Mouse (Mus musculus): Measurements from ENCODE around the gene Nmur1.

Nmur1 gene

GRCm38 (mm10) chr1:86440887-86441723 is 15.1 kb upstream of the Nmur1 start:
- DNase-seq (ENCODE audit: low spot score) = peak; percentile 65

DNA sequence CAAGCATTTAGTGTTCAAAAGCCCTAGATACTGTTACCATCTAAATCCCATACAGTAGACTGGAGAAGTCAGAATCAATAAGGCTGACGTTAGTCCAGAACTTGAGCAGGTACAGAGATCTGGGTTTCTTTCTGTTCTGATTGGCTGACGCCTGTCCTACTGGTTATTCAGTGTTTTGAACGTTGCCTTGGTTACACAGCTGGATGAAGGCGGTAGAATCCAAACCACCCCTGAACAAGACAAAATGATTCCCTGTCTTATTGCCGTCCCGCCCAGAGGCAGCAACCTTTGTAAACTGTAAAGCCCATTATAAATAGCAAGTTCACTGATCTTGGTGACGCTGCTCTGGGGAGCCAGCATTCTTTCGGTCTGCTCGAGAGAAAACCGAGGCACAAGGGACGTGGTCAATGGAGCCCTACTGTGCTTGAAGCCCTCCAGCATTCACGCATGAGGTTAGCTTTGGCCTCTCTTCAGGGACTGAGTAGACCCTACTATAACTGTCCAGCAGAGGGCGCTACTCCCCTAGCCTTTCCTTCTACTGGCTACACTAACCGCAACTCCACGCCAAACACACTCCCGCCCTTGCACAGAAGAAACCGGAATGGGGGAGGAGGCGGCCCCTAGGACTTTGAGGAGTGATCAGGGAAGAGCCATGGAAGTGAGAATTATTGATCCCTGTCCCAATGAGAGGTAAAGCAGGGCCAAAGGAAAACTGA is 14.3 kb upstream of the Nmur1 start:
- peak; percentile 95 for DNase-seq (ENCODE audit: low spot score)

DNA sequence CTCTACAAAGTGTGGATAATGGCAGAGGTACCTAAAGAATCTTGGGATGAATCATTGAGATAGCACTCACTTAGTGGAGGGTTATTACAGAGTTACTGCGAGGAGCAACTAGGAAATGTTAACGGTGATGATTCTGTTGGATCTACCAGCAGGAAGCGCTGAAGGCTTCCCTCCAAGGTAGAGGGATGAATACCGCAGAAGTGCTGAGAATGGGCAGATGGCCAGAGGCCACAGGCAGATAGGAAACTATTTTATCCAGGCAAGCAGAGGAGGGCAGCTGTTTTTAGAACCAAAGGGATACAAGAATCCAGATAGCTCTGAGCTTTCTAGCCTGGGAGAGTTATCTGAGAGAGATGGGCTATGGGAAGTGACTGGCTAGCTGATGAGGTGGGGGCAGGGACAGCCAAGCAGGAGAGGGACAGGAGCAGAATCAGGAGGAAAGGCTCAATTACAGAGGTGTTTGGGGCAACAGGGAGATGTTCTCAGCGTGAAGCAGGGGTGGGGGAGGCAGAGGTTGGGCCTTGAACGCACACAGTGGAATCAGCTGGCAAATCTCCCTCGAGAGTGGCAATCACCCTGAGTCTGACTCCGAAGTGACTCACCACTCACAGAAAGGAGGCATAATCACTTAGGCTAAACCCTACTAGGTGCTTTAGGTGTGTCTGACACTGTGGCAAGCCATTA is 13.6 kb upstream of the Nmur1 start:
- no peak for DNase-seq (ENCODE audit: low spot score)

GRCm38 (mm10) chr1:86438501-86438900 is 12.5 kb upstream of the Nmur1 start:
- no peak for DNase-seq (ENCODE audit: low spot score)

- no peak for DNase-seq (ENCODE audit: low spot score)
Measured at GRCm38 (mm10) chr1:86438014-86438319, 11.9 kb upstream of the Nmur1 start.

DNA sequence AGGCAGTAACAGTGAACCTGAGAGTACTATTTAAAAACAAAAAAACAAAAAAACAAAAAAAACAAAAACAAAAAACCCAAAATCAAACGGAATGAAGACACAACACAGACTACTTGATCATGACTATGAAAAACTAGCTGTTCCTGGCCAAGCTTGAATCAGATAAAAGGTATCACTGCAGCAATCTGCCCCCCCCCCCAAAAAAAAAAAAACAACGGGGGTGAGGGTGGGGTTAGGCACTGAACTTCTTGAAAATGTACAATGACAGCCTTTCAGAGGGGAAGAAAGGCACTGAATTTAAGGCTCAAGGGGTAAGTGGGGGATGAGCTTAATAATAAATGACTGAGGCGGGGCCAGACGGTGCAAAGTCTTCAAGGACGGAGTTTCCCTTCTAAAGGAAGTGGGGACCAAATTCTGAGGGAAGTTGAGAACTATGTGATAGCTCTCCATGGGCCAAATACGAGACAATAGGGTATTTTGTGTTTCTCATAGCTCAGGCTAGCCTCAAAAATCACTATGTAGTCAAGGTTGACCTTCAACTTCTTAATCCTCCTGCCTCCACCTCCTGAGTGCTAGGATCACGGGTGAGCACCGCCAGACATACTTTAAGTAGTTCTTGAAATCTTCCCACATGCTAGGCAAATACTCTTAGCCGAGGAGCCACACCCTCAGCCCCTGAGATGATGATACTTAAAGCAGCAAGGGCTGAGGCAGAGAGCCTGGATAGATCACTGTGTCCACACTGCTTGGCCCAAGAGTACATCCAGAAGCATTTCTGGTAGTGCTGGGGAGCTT is 11.4 kb upstream of the Nmur1 start:
- DNase-seq (ENCODE audit: low spot score) = no peak

GRCm38 (mm10) chr1:86435302-86435821 is 9.3 kb upstream of the Nmur1 start:
- peak; percentile 83 for DNase-seq (ENCODE audit: low spot score)

DNA sequence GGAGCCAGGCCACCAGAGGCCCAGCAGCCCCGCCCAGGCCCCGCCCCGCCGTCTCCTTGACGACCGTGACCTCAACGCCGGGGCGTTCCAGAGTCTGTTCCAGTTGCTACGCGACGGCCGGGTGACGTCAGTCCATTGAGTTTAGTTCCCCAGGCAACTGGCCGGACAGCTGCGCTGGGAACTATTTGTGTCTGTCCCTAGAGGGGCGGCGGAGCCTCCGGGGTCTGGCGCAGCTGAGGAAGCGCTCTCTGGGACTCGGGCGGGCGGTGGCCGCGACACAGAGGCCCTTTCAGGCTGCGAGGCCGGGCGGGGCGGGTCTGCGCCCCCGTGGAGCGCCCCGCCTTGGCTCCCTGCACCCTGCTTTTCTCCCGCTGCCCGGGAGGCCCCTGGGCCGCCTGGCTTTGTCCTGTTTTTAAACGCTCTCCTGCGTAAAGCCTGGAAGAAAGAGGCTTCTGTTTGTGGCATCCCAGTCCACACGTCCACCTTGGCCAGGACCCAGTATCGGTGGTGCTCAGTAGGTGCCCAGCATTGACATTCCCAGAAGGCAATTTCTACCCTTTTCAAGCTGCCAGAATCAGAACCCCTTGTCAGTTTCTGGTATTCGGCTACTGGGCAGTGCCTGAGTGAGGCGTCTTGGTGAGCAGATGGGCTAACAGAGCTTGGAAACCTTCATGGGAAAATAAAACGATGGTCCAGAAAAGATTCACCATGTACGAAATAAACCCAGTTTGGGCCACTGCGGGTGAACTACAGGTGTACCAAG is 8.6 kb upstream of the Nmur1 start:
- peak; percentile 99 for DNase-seq (ENCODE audit: low spot score)

DNA sequence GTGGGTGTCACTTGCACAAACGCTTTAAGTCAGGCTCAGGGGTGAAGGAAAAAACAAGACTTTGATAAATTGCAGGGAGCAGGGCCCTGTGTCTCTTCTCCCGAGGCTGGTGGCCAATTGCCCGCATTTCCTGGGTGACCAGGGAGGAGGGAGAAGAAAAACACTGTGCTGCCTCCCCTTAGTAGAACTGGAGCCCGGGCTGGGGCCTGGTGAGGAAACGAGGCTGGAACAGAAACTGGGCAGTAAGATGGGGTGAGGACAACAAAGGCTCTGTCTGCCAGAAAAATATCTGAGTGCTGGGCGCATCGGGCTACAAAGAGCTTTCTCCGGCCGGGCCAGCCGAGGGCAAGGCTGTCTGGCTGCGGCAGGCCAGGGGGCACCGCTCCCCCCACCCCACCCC is 8.0 kb upstream of the Nmur1 start:
- peak; percentile 74 for DNase-seq (ENCODE audit: low spot score)

- no peak for DNase-seq (ENCODE audit: low spot score)
Measured at GRCm38 (mm10) chr1:86433359-86433758, 7.3 kb upstream of the Nmur1 start.

DNA sequence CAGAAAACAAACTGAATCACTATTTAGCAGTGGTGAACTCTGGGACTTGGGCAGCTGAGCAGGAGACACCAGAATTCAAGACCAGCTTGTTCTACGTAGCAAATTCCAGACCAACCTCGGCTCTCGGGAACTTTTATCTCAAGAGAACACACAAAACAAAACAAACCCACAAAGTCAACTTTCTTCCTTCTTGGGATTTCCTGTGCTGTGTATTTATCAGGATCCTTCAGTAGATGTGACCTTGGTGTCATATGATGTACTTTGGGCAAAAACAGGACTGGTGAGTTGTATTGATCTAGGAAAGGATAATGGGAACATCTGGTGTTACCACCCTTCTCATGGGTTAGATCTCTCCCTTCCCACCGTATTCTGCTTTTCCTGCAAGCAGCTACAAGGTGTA is 6.8 kb upstream of the Nmur1 start:
- no peak for DNase-seq (ENCODE audit: low spot score)

GRCm38 (mm10) chr1:86430056-86430455 is 4.0 kb upstream of the Nmur1 start:
- DNase-seq (ENCODE audit: low spot score) = peak; percentile 85

- DNase-seq (ENCODE audit: low spot score) = no peak
Measured at GRCm38 (mm10) chr1:86424835-86425547, 1.0 kb downstream of the Nmur1 start.

DNA sequence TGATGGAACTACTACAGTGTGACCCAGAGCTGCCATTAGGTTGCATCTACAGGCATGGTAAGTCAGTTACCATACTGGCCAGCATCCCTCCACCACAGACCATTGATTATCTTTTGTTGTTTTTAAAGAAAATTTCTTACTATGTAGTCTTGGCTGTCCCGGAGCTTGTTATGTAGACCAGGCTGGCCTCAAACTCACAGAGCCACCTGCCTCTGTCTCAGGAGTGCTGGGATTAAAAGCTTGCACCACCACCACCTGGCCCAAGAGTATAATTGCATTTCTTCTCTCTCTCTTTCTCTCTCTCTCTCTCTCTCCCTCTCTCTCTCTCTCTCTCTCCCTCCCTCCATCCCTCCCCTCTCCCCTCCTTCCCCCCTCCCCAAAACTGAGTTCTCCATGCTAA is 1.7 kb downstream of the Nmur1 start:
- DNase-seq (ENCODE audit: low spot score) = no peak

DNA sequence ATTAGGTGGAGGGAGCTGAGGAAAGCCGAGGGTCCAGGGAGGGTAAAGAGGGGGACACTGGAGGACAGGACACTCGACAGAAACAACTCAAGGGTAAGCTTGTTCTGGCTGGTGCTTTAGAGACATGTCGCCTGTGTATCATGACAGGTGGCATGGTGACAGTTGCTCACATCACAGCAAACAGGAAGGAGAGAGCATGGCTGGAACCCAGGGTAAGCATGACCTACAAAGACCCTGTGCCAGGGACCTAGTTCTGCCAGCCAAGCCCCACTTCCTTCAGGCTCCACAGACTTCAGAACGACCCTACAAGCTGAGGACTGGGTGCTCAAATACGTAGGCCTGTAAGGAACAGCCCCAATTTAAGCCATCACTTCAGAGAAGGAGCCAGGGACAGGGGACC is 2.1 kb downstream of the Nmur1 start:
- no peak for DNase-seq (ENCODE audit: low spot score)

DNA sequence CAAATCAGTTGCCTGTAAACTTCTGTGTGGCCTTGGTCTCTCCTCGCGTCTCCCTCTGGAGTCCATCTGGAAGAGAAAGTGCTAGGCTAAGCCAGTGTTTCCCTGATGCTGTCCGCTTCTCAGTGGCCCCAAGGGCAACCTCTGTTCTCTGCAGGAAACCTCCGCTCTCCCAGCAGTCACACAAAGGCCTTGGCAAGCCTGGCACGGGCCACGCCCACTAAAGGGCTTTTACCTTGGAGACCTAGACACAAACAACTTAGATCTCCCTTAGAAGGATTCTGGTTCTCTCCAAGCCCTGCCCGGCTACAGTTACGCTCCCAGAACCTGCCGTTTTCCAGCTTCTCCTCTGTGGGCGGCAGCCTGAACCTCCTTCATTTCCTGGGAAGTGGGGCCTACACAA is 5.0 kb downstream of the Nmur1 start:
- peak; percentile 68 for DNase-seq (ENCODE audit: low spot score)

GRCm38 (mm10) chr1:86416321-86416720 is 9.7 kb downstream of the Nmur1 start:
- DNase-seq (ENCODE audit: low spot score) = no peak

DNA sequence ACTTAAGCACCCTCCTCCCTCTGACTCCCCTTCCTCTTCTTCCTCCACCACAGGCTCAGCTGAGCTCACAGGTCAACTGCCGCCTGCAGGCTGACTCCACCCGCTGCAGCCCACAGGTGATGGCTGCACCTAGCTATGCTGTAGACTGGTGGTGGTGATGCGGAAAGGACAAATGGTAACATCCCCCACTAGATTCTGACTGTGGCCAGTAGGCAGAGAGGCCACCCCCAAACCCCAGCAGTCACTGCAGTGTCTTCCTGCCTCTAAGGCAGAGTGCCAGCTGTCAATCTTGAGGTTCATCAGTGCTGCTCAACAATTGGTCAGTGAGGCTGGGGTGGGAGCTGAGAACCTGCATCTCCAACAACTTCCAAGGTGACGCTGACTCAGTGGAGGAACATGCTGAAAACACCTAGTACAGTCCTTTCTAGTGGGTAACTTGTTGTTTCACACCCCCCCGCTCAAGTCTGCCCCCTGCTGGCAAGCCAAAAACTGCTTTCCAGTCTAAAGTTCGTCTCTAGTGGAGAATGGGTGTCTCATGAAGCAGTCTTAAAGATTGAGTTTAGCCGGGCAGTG is 10.3 kb downstream of the Nmur1 start:
- no peak for DNase-seq (ENCODE audit: low spot score)

DNA sequence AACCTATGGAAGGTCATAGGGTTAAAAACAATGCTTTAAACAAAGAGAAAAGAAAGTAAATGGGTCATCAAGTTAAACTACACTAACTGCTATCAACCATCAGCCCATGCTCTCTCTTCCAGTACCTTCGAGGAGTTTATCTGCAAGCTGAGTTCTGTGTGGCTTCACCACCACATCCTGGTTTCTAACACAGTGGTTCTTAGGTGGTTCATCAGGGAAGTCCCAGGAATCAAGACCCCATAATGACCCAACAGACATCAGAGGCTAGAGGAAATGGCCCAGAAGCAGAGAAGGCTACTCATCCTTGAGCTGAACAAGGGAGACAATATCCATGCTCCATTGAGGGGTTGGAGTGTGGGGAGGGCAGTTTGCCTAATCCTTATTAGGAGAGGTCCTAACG is 10.9 kb downstream of the Nmur1 start:
- no peak for DNase-seq (ENCODE audit: low spot score)

DNA sequence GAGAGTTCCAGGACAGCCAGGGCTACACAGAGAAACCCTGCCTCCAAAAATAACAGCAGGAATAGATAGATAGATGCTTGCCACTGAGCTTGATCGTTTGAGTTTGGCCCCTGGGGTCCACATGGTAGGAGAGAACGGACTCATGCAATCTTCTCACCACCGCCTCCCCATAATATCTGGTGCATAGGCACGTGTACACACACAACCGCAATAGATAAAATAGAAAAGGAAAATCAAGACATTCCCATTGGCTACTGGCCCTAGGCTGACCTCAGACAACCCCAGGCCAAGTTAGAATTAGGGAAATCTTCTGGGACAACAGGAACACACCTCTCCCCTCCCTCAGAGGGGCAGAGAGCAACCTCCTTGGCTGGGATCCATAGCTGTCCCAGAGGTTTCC is 11.3 kb downstream of the Nmur1 start:
- no peak for DNase-seq (ENCODE audit: low spot score)

Data from lung, postnatal 25 days (tissue).